Mouse (Mus musculus): ENCODE results near the gene Col3a1.

Gene Col3a1

GRCm38 (mm10) chr1:45381866-45382265, 70.5 kb downstream of the Col3a1 start:
- DNase-seq (ENCODE audit: low spot score): no peak
